Mouse (Mus musculus) CH12.LX (cell line): ENCODE measurements at regions not wholly inside any gene's neighbourhood (a gene's known extent, or its start where the extent isn't known, plus 50 kb on each side); places are given as distances from the start of the nearest gene placed in this dataset.

Source experiments
- DNase-seq: peaks from one replicate; pipeline ENCODE4 v3.0.0-alpha.2; 2013; ENCODE audit errors: extremely low read depth
- H3K27ac ChIP-seq: 2 replicates; pipeline ENCODE4 v1.5.1; 2012; ENCODE audit warnings: low read depth, mild to moderate bottlenecking, control low read depth, moderate library complexity; ENCODE audit not compliant: insufficient read depth
- H3K27me3 ChIP-seq: replicated peaks from 2 replicates; pipeline ENCODE3; 2012; ENCODE audit warnings: inconsistent platforms
- H3K36me3 ChIP-seq, 2 experiments: replicated peaks in 1 of 2; 2 replicates each; pipeline versions ENCODE3 to v1.6.1; 2012; ENCODE audit warnings: inconsistent platforms in 1 of 2, low read length in 1 of 2, mild to moderate bottlenecking in 1 of 2, mixed read lengths in 1 of 2, moderate library complexity in 1 of 2; ENCODE audit not compliant: control insufficient read depth in 1 of 2, insufficient read depth in 1 of 2
- H3K4me1 ChIP-seq, 2 experiments: 2 replicates each; pipeline ENCODE4 v1.6.1; 2012; ENCODE audit warnings: inconsistent platforms in 1 of 2, moderate library complexity in 1 of 2; ENCODE audit not compliant: insufficient read depth in 2 of 2, control insufficient read depth in 1 of 2
- H3K4me2 ChIP-seq: 2 replicates; pipeline ENCODE4 v1.6.1; 2012; ENCODE audit warnings: low read depth, mild to moderate bottlenecking, control low read depth; ENCODE audit not compliant: poor library complexity, insufficient read depth, severe bottlenecking
- H3K4me3 ChIP-seq, 3 experiments: fragments of 150-350 bp in 1 of 3; sonication (generic) in 1 of 3; replicated peaks in 1 of 3; 2 replicates each; pipeline versions ENCODE3 to v1.5.1; 2011 to 2012; ENCODE audit warnings: low read depth in 2 of 3, low read length in 2 of 3, mild to moderate bottlenecking in 2 of 3, moderate library complexity in 2 of 3, control low read depth in 1 of 3, improper control_type of control experiment in 1 of 3, inconsistent platforms in 1 of 3, mixed read lengths in 1 of 3; ENCODE audit not compliant: poor library complexity in 1 of 3
- H3K79me2 ChIP-seq: replicated peaks from 2 replicates; pipeline ENCODE4 v1.6.1; 2012; ENCODE audit warnings: mild to moderate bottlenecking, moderate library complexity; ENCODE audit not compliant: control insufficient read depth, poor library complexity, insufficient read depth, severe bottlenecking; ENCODE audit errors: extremely low read depth
- H3K9ac ChIP-seq: 2 replicates; pipeline ENCODE4 v1.6.1; 2012; ENCODE audit warnings: low read depth, mild to moderate bottlenecking, control low read depth, moderate library complexity; ENCODE audit not compliant: insufficient read depth
- H3K9me3 ChIP-seq: replicated peaks from 2 replicates; pipeline ENCODE3; 2012; ENCODE audit warnings: low read length, inconsistent platforms, mixed read lengths
- CHD1 ChIP-seq: IDR thresholded peaks from 2 replicates; pipeline ENCODE4 v1.6.1; 2012; ENCODE audit warnings: low read depth, low read length, improper control_type of control experiment, inconsistent platforms
- EP300 ChIP-seq: IDR thresholded peaks from 2 replicates; pipeline ENCODE4 v1.6.1; 2011; ENCODE audit warnings: low read length, improper control_type of control experiment
- ETS1 ChIP-seq: conservative IDR thresholded peaks from 2 replicates; pipeline ENCODE4 v1.6.1; 2012; ENCODE audit warnings: low read depth, mild to moderate bottlenecking, inconsistent platforms, low read length, improper control_type of control experiment, moderate library complexity
- HCFC1 ChIP-seq: IDR thresholded peaks from 2 replicates; pipeline ENCODE4 v1.6.1; 2012; ENCODE audit warnings: low read depth, mild to moderate bottlenecking, inconsistent platforms, low read length, improper control_type of control experiment
- IRF4 ChIP-seq: IDR thresholded peaks from 2 replicates; pipeline ENCODE4 v1.6.1; 2014; ENCODE audit warnings: low read depth, mild to moderate bottlenecking, inconsistent platforms, low read length, improper control_type of control experiment
- JUN ChIP-seq: IDR thresholded peaks from 2 replicates; pipeline ENCODE4 v1.6.1; 2011; ENCODE audit warnings: low read depth, mild to moderate bottlenecking, low read length, improper control_type of control experiment, moderate library complexity; ENCODE audit not compliant: insufficient read depth
- KAT2A ChIP-seq: IDR thresholded peaks from 2 replicates; pipeline ENCODE4 v1.6.1; 2012; ENCODE audit warnings: low read length, improper control_type of control experiment, inconsistent platforms; ENCODE audit not compliant: insufficient replicate concordance
- MAFK ChIP-seq: IDR thresholded peaks from 2 replicates; pipeline ENCODE4 v1.6.1; 2011; ENCODE audit warnings: low read length, improper control_type of control experiment; ENCODE audit not compliant: insufficient replicate concordance
- MAX ChIP-seq: IDR thresholded peaks from 2 replicates; pipeline ENCODE4 v1.6.1; 2011; ENCODE audit warnings: low read length, improper control_type of control experiment
- MAZ ChIP-seq: IDR thresholded peaks from 2 replicates; pipeline ENCODE4 v1.6.1; 2012; ENCODE audit warnings: low read depth, mild to moderate bottlenecking, inconsistent platforms, low read length, improper control_type of control experiment, moderate library complexity
- MXI1 ChIP-seq: IDR thresholded peaks from 2 replicates; pipeline ENCODE4 v1.6.1; 2011; ENCODE audit warnings: mild to moderate bottlenecking, low read depth, low read length, improper control_type of control experiment
- NRF1 ChIP-seq: IDR thresholded peaks from 2 replicates; pipeline ENCODE4 v1.6.1; 2014; ENCODE audit warnings: low read depth, mild to moderate bottlenecking, inconsistent platforms, low read length, improper control_type of control experiment, moderate library complexity
- POLR2AphosphoS2 ChIP-seq: IDR thresholded peaks from 2 replicates; pipeline ENCODE4 v1.6.1; 2011; ENCODE audit warnings: low read depth, low read length, improper control_type of control experiment
- RAD21 ChIP-seq: IDR thresholded peaks from 2 replicates; pipeline ENCODE4 v1.6.1; 2011; ENCODE audit warnings: low read depth, mild to moderate bottlenecking, low read length, improper control_type of control experiment, moderate library complexity
- RCOR1 ChIP-seq: conservative IDR thresholded peaks from 2 replicates; pipeline ENCODE4 v1.6.1; 2012; ENCODE audit warnings: low read depth, mild to moderate bottlenecking, inconsistent platforms, low read length, improper control_type of control experiment
- SMC3 ChIP-seq: IDR thresholded peaks from 2 replicates; pipeline ENCODE4 v1.6.1; 2011; ENCODE audit warnings: low read depth, low read length, improper control_type of control experiment
- TBP ChIP-seq: conservative IDR thresholded peaks from 2 replicates; pipeline ENCODE4 v1.6.1; 2011; ENCODE audit warnings: low read depth, low read length, improper control_type of control experiment
- TCF12 ChIP-seq: IDR thresholded peaks from 2 replicates; pipeline ENCODE4 v1.6.1; 2014; ENCODE audit warnings: low read depth, mild to moderate bottlenecking, inconsistent platforms, low read length, improper control_type of control experiment
- UBTF ChIP-seq: IDR thresholded peaks from 2 replicates; pipeline ENCODE4 v1.6.1; 2012; ENCODE audit warnings: low read depth, mild to moderate bottlenecking, inconsistent platforms, low read length, improper control_type of control experiment, moderate library complexity
- ZC3H11A ChIP-seq: IDR thresholded peaks from 2 replicates; pipeline ENCODE4 v1.6.1; 2012; ENCODE audit warnings: low read depth, mild to moderate bottlenecking, inconsistent platforms, low read length, improper control_type of control experiment
- ZKSCAN1 ChIP-seq: IDR thresholded peaks from 2 replicates; pipeline ENCODE4 v1.6.1; 2012; ENCODE audit warnings: low read depth, inconsistent platforms, low read length, improper control_type of control experiment, borderline replicate concordance
- dilution Hi-C: fragments of 300-500 bp; cut with MboI; formaldehyde crosslinking; loops from 2 replicates; pipeline ENCODE4 v1.14.3; 2020; ENCODE audit warnings: low sequenced_read_pairs; ENCODE audit not compliant: extremely low pct_unique_long_range_greater_than_20kb, extremely low pct_ligation_motif_present
- in situ Hi-C: fragments of 300-500 bp; cut with MboI; formaldehyde crosslinking; loops from 3 replicates; pipeline ENCODE4 v1.14.3; 2019; ENCODE audit warnings: low sequenced_read_pairs, low pct_ligation_motif_present, low pct_unique_long_range_greater_than_20kb, mixed read lengths

- Histone ChIP-seq H3K27me3 (no peaks in the 10 kb centered on the region), H3K9ac (no peak overlapping the region), H3K4me2 (no peak overlapping the region), H3K4me3 (no peak overlapping the region), H3K27ac (no peak overlapping the region), H3K79me2 (no peaks in the 10 kb centered on the region), H3K9me3 (no peaks in the 10 kb centered on the region), H3K4me1 (peaks cover 0 to 9% of the 10 kb centered on the region in 2 experiments; a peak in 1 of 4 replicates), H3K36me3 (no peaks in the 10 kb centered on the region)
- dilution Hi-C loops (no loop called here), in situ Hi-C loops (no loop called here)
- DNase-seq, result no peak
- no peak for TF ChIP-seq HCFC1
- no peak for TF ChIP-seq ZC3H11A
- TF ChIP-seq SMC3, result no peak
- TF ChIP-seq KAT2A, result no peak
- TF ChIP-seq IRF4, result no peak
- no peak for TF ChIP-seq EP300
- no peak for TF ChIP-seq TCF12
- TF ChIP-seq POLR2AphosphoS2, result no peak
- no peak for TF ChIP-seq RAD21
- no peak for TF ChIP-seq JUN
- TF ChIP-seq MAX, result no peak
- TF ChIP-seq MAFK, result no peak
- TF ChIP-seq ZKSCAN1, result no peak
- TF ChIP-seq UBTF, result no peak
- TF ChIP-seq ETS1, result no peak
- TF ChIP-seq NRF1, result no peak
Measured at GRCm38 (mm10) chr12:70728407-70728806, 96.9 kb upstream of the Frmd6 start.

DNA sequence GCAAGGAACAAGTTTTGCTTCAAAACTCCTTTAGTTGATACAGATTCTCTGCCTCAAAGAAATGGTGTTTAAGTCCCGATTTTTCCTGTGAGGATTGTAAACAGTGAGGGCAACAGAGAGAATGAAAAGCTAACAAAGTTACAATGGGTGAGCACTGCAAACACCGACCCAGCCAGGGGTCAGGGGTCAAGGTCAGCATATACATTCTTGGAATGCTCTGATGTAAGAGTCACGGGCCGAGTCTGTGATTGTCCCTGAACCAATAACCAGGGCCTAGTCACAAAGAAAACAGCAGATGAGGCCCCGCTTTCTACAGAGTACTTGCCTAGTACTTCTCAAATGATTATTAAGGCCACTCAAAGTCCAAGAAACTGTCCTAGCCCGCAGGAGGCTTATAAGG lies 95.4 kb upstream of the Frmd6 start:
- peaks cover 0 to 9% of the 10 kb centered on the region in 2 experiments; a peak in 1 of 4 replicates for H3K4me1 ChIP-seq
- H3K4me3 ChIP-seq, result no peak overlapping the region
- H3K9ac ChIP-seq, result no peak overlapping the region
- in situ Hi-C loops, result no loop called here
- H3K4me2 ChIP-seq, result no peak overlapping the region
- H3K27ac ChIP-seq, result no peak overlapping the region
- TF ChIP-seq TBP (no peak), MAZ (no peak), MXI1 (no peak), EP300 (no peak), RAD21 (no peak), CHD1 (no peak), ZKSCAN1 (no peak), JUN (no peak), MAX (no peak), RCOR1 (no peak)
- TF ChIP-seq, all 38 proteins: peak for 0
- no peaks in the 10 kb centered on the region for H3K79me2 ChIP-seq
- H3K27me3 ChIP-seq, result no peaks in the 10 kb centered on the region
- DNase-seq, result no peak
- no peaks in the 10 kb centered on the region for H3K36me3 ChIP-seq
- dilution Hi-C loops, result no loop called here
- H3K9me3 ChIP-seq, result no peaks in the 10 kb centered on the region
